In genomic region chr13:94058642-94059222, GRCm38 (mm10) we compare ENCODE assay signal across 7 mouse cellular contexts. TPM values are rescaled to one million over a fixed set of nuclear protein-coding genes. Genes with fewer than 3 reads are reported as not detected.
DNase-seq lines count a peak whose midpoint lies in the region; ATAC-seq and TF ChIP-seq lines count a peak whose summit lies in the region.

No protein-coding gene starts in this region.

- peaks cover 13% of the 10 kb centered on the region for H3K4me1 ChIP-seq in lung, postnatal 0 days (ENCODE audit: insufficient read depth, low read depth, low read length)
- H3K4me1 ChIP-seq in forebrain, embryonic 14.5 days (ENCODE audit: control insufficient read depth, insufficient read depth, low read length), result peaks cover 7% of the 10 kb centered on the region
- peaks cover 15% of the 10 kb centered on the region for H3K4me1 ChIP-seq in liver, embryonic 12.5 days
- H3K4me1 ChIP-seq in stomach, postnatal 0 days (replicated peaks; ENCODE audit: control insufficient read depth, insufficient read depth), result peaks cover 7% of the 10 kb centered on the region

- 0 out of 2 replicates have a peak overlapping the region, but pooled peaks have one; percentile 69 for H3K9ac ChIP-seq in lung, postnatal 0 days (replicated peaks; ENCODE audit: low read depth)
- peak overlapping the region; percentile 83; the same call in 1 of the 2 replicates for H3K9ac ChIP-seq in forebrain, embryonic 14.5 days (ENCODE audit: low read length)
- H3K9ac ChIP-seq in liver, embryonic 12.5 days, result no peak overlapping the region
- H3K9ac ChIP-seq in stomach, postnatal 0 days (ENCODE audit: low read length), result peak overlapping the region; percentile 75; the same call in 1 of the 2 replicates

- WGBS in lung, postnatal 0 days, result 39% methylated on average over 6 of the region's 6 CpGs
- WGBS in forebrain, embryonic 14.5 days, result 50% methylated on average over 6 of the region's 6 CpGs
- 41% methylated on average over 6 of the region's 6 CpGs for WGBS in liver, embryonic 12.5 days (ENCODE audit: insufficient replicate concordance)
- 48% methylated on average over 6 of the region's 6 CpGs for WGBS in stomach, postnatal 0 days

- H3K27me3 ChIP-seq in lung, postnatal 0 days (replicated peaks; ENCODE audit: insufficient read depth, low read length), result no peaks in the 10 kb centered on the region
- no peaks in the 10 kb centered on the region for H3K27me3 ChIP-seq in forebrain, embryonic 14.5 days (replicated peaks; ENCODE audit: control insufficient read depth, insufficient read depth, low read length)
- H3K27me3 ChIP-seq in liver, embryonic 12.5 days (replicated peaks), result peaks cover 65% of the 10 kb centered on the region
- no peaks in the 10 kb centered on the region for H3K27me3 ChIP-seq in stomach, postnatal 0 days (ENCODE audit: control insufficient read depth, insufficient read depth, low read length)

- ATAC-seq in lung, postnatal 0 days, result no peak
- no peak for ATAC-seq in forebrain, embryonic 14.5 days
- no peak for ATAC-seq in liver, embryonic 12.5 days
- no peak for ATAC-seq in stomach, postnatal 0 days (ENCODE audit: low FRiP score, low TSS enrichment)
- ATAC-seq in monocyte, adult 5-6 weeks (replicated peaks; ENCODE audit: insufficient number of reproducible peaks, low FRiP score, low TSS enrichment, poor library complexity, severe bottlenecking), result no peak

- H3K4me3 ChIP-seq in lung, postnatal 0 days (ENCODE audit: low read depth, low read length), result peak overlapping the region; percentile 82
- peak overlapping the region; percentile 71 for H3K4me3 ChIP-seq in forebrain, embryonic 14.5 days (ENCODE audit: low read depth, low read length)
- peak overlapping the region; percentile 61 for H3K4me3 ChIP-seq in liver, embryonic 12.5 days
- H3K4me3 ChIP-seq in stomach, postnatal 0 days (ENCODE audit: low read depth, low read length), result peak overlapping the region; percentile 75

- no peak for TF ChIP-seq CTCF in lung, postnatal 0 days (IDR thresholded peaks at IDR 0.05)
- no peak for TF ChIP-seq CTCF in stomach, postnatal 0 days (IDR thresholded peaks at IDR 0.05; ENCODE audit: low read depth)

- H3K36me3 ChIP-seq in lung, postnatal 0 days (ENCODE audit: insufficient read depth, low read length), result no peaks in the 10 kb centered on the region
- H3K36me3 ChIP-seq in forebrain, embryonic 14.5 days (ENCODE audit: control insufficient read depth, insufficient read depth, low read length), result no peaks in the 10 kb centered on the region
- no peaks in the 10 kb centered on the region for H3K36me3 ChIP-seq in liver, embryonic 12.5 days
- H3K36me3 ChIP-seq in stomach, postnatal 0 days (ENCODE audit: control insufficient read depth, insufficient read depth, low read length), result no peaks in the 10 kb centered on the region

- H3K4me2 ChIP-seq in lung, postnatal 0 days (replicated peaks; ENCODE audit: low read depth, low read length), result peak overlapping the region; percentile 99
- peak overlapping the region; percentile 99 for H3K4me2 ChIP-seq in forebrain, embryonic 14.5 days (ENCODE audit: low read length)
- peak overlapping the region; percentile 71 for H3K4me2 ChIP-seq in liver, embryonic 12.5 days
- H3K4me2 ChIP-seq in stomach, postnatal 0 days (replicated peaks; ENCODE audit: low read depth), result peak overlapping the region; percentile 97

- no peak for DNase-seq in lung, postnatal 0 days (ENCODE audit: low spot score)
- DNase-seq in lung, postnatal 25 days (ENCODE audit: low spot score), result no peak
- no peak for DNase-seq in forebrain, embryonic 14.5 days (ENCODE audit: low spot score)
- DNase-seq in stomach, postnatal 0 days (ENCODE audit: low spot score), result no peak
- no peak for DNase-seq in embryo, embryonic 9.5 days (ENCODE audit: extremely low spot score)

- H3K9me3 ChIP-seq in lung, postnatal 0 days (ENCODE audit: low read length), result no peaks in the 10 kb centered on the region
- H3K9me3 ChIP-seq in forebrain, embryonic 14.5 days (replicated peaks; ENCODE audit: control insufficient read depth, low read length), result no peaks in the 10 kb centered on the region
- H3K9me3 ChIP-seq in liver, embryonic 12.5 days (replicated peaks), result no peaks in the 10 kb centered on the region
- H3K9me3 ChIP-seq in stomach, postnatal 0 days (ENCODE audit: control insufficient read depth, low read length), result no peaks in the 10 kb centered on the region

- H3K27ac ChIP-seq in lung, postnatal 0 days (ENCODE audit: low read length), result no peak overlapping the region
- no peak overlapping the region for H3K27ac ChIP-seq in forebrain, embryonic 14.5 days (ENCODE audit: low read depth, low read length)
- H3K27ac ChIP-seq in liver, embryonic 12.5 days, result no peak overlapping the region
- no peak overlapping the region for H3K27ac ChIP-seq in stomach, postnatal 0 days (replicated peaks)

- no peak for TF ChIP-seq EP300 in lung, postnatal 0 days (IDR thresholded peaks at IDR 0.05)
- TF ChIP-seq EP300 in stomach, postnatal 0 days (optimal IDR thresholded peaks at IDR 0.05), result no peak

RNA-seq across cellular contexts. Expression of gene Lhfpl2, which starts 1.1 kb away (rescaled TPM):
- polyA plus RNA-seq in lung, postnatal 0 days (2015; fragmentation: Nextera tagmentation; extraction: Ambion mirVana), result 19.9 and 21.4 TPM in 2 replicates
- polyA plus RNA-seq in forebrain, embryonic 14.5 days (2014; fragmentation: Nextera tagmentation; extraction: Ambion mirVana), result 9.7 and 13.4 TPM in 2 replicates
- 7.1 and 8.5 TPM in 2 replicates for polyA plus RNA-seq in liver, embryonic 12.5 days (2016; fragmentation: Nextera tagmentation; extraction: Ambion mirVana)
- 6.8 and 7.0 TPM in 2 replicates for polyA plus RNA-seq in stomach, postnatal 0 days (2015; fragmentation: Nextera tagmentation; extraction: Ambion mirVana)
- total RNA-seq in monocyte, adult 5-6 weeks (2017), result not detected in 3 replicates
